Mouse (Mus musculus) brain, embryonic 14.5 days (tissue): ENCODE data around the gene Ifi27l2a.

Experiments
- CTCF ChIP-seq: fragments of 200-500 bp; IDR thresholded peaks from 2 replicates; pipeline ENCODE4 v1.5.1; 2012; ENCODE audit warnings: inconsistent platforms, mild to moderate bottlenecking, moderate library complexity, borderline replicate concordance; ENCODE audit not compliant: insufficient read depth, insufficient read length; ENCODE audit errors: extremely low read depth
- POLR2A ChIP-seq: fragments of 200-500 bp; IDR thresholded peaks from 2 replicates; pipeline ENCODE4 v1.6.1; 2012; ENCODE audit warnings: mild to moderate bottlenecking, inconsistent platforms, borderline replicate concordance; ENCODE audit not compliant: poor library complexity, insufficient read depth, insufficient read length, severe bottlenecking; ENCODE audit errors: extremely low read depth

DNA sequence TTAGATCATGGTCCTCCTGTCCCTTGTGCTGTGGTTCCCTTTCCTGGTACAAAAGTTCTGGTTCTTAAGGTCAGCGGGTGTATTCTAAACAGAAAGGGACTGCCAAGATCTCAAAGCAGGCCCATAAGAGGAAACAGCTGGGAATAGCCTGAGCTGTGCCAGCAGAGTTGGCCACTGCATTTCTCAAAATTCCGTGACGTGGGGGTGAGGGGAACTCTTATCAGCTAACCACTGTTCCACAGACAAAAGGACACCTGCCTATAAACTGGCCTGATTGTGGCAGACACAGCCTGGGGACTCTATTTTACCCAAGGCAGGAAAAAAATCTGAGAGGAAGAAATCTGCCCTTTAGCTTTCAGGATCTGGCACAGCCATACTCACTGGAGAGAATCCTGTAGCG is 43.8 kb upstream of the Ifi27l2a start:
- TF ChIP-seq CTCF (no peak), POLR2A (no peak)
